Mouse (Mus musculus) heart, embryonic 14.5 days (tissue): Measurements from ENCODE around the gene Atp1b4. TPM values are rescaled to one million over a fixed set of nuclear protein-coding genes. Genes with fewer than 3 reads are reported as not detected.
"Not testable (repeated sequence)": the region's sequence is repeated elsewhere in the genome, so short reads cannot be mapped to it uniquely, and the experiment has no call there.

ENCODE experiments used
- ATAC-seq: fragments of 200-750 bp; cut with Nextera tagmentation; 2 replicates; pipeline ENCODE4 v1.8.0; 2017; ENCODE audit warnings: low read depth, moderate TSS enrichment; ENCODE audit not compliant: insufficient number of reproducible peaks, insufficient read depth, low FRiP score
- H3K27ac ChIP-seq, 2 experiments: fragments of 200-500 bp in 1 of 2; fragments of 300-500 bp in 1 of 2; sonication (generic) in 1 of 2; replicated peaks in 1 of 2; 2 replicates each; pipeline ENCODE4 v1.5.1; 2012 to 2014; ENCODE audit warnings: low read depth in 2 of 2, low read length in 2 of 2, control low read depth in 1 of 2, mild to moderate bottlenecking in 1 of 2, mixed read lengths in 1 of 2; ENCODE audit not compliant: control insufficient read depth in 1 of 2, insufficient read depth in 1 of 2
- H3K27me3 ChIP-seq: fragments of 300-500 bp; sonication (generic); 2 replicates; pipeline ENCODE4 v1.6.1; 2014; ENCODE audit warnings: mild to moderate bottlenecking, low read length, control low read depth; ENCODE audit not compliant: control insufficient read depth, insufficient read depth
- H3K36me3 ChIP-seq: fragments of 300-500 bp; sonication (generic); 2 replicates; pipeline ENCODE4 v1.6.1; 2014; ENCODE audit warnings: mild to moderate bottlenecking, control low read depth, low read length, mixed read lengths; ENCODE audit not compliant: control insufficient read depth, insufficient read depth
- H3K4me1 ChIP-seq, 2 experiments: fragments of 200-500 bp in 1 of 2; fragments of 300-500 bp in 1 of 2; sonication (generic) in 1 of 2; 2 replicates each; pipeline ENCODE4 v1.6.1; 2012 to 2014; ENCODE audit warnings: low read length in 2 of 2, control low read depth in 1 of 2, mixed read lengths in 1 of 2; ENCODE audit not compliant: control insufficient read depth in 2 of 2, insufficient read depth in 2 of 2
- H3K4me2 ChIP-seq: fragments of 300-500 bp; sonication (generic); 2 replicates; pipeline ENCODE4 v1.6.1; 2014; ENCODE audit warnings: mild to moderate bottlenecking, low read length
- H3K4me3 ChIP-seq, 2 experiments: fragments of 200-500 bp in 1 of 2; fragments of 300-500 bp in 1 of 2; sonication (generic) in 1 of 2; 2 replicates each; pipeline ENCODE4 v1.5.1; 2012 to 2014; ENCODE audit warnings: low read length in 2 of 2, mild to moderate bottlenecking in 2 of 2, control low read depth in 1 of 2, low read depth in 1 of 2, moderate library complexity in 1 of 2; ENCODE audit not compliant: control insufficient read depth in 1 of 2, insufficient read depth in 1 of 2
- H3K9ac ChIP-seq: fragments of 300-500 bp; sonication (generic); 2 replicates; pipeline ENCODE4 v1.6.1; 2014; ENCODE audit warnings: mild to moderate bottlenecking, low read length
- H3K9me3 ChIP-seq: fragments of 300-500 bp; sonication (generic); 2 replicates; pipeline ENCODE4 v1.6.1; 2016; ENCODE audit warnings: low read length, control low read depth; ENCODE audit not compliant: control insufficient read depth
- WGBS: fragments of 180-500 bp; shearing (Covaris S2); extraction: QIAGEN DNeasy Blood & Tissue Kit; methylation state at CpG from one replicate; pipeline ENCODE4 v1.1.7; 2014; 5-methylcytosine and 5-hydroxymethylcytosine counted together
- polyA plus RNA-seq: library from polyadenylated mRNA; unstranded; fragments of >200 nt; fragmentation: Nextera tagmentation; extraction: Ambion mirVana; gene quantifications from 2 replicates; pipeline ENCODE4 v1.2.1, GENCODE M21; 2014

The Atp1b4 gene
- polyA plus RNA-seq, 1 experiment from 2014 or later: 0.04 TPM

GRCm38 (mm10) chrX:38362016-38362415, 46.0 kb downstream of the Atp1b4 start:
- Histone ChIP-seq H3K9ac (no peak overlapping the region), H3K9me3 (no peaks in the 10 kb centered on the region), H3K4me3 (no peak overlapping the region), H3K27ac (no peak overlapping the region), H3K4me1 (no peaks in the 10 kb centered on the region), H3K36me3 (no peaks in the 10 kb centered on the region), H3K27me3 (no peaks in the 10 kb centered on the region), H3K4me2 (no peak overlapping the region)
- WGBS: 59% methylated on average over 8 of the region's 8 CpGs
- no peak for ATAC-seq

DNA sequence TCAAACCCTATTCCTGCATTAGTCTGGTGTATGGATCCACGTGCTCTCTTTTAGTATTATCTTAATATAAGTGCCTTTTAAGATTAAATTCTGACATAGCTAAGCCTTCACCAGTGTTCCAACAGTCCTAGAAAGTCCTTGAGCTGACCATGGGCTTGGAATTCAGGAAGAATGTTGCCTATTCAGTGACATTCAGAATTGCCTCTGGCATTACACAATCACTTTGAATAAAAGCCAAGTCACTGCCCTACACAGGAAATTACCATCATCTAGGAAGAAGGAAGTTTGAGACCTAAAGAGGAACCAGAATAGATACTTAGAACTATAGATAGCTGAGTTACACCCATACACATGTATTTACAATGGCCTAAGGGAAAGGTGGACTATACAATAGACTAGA, 48.6 kb downstream of the Atp1b4 start:
- not testable (repeated sequence) for H3K36me3 ChIP-seq, H3K27me3 ChIP-seq, H3K9me3 ChIP-seq, H3K4me1 ChIP-seq, ATAC-seq, H3K9ac ChIP-seq, H3K4me3 ChIP-seq, H3K27ac ChIP-seq, H3K4me2 ChIP-seq
- WGBS: 35% methylated on average over 1 of the region's 1 CpGs

- not testable (repeated sequence) for H3K4me3 ChIP-seq, H3K4me2 ChIP-seq, H3K27ac ChIP-seq, H3K36me3 ChIP-seq, H3K27me3 ChIP-seq, H3K9me3 ChIP-seq, ATAC-seq, H3K4me1 ChIP-seq, H3K9ac ChIP-seq
- 73% methylated on average over 1 of the region's 1 CpGs for WGBS
Observed at GRCm38 (mm10) chrX:38373169-38373568, 57.2 kb downstream of the Atp1b4 start.

Other genes starting within 250 kb of the Atp1b4 start
- not detected in 2 replicates for gene Rhox10, start 249.7 kb upstream of the Atp1b4 start, polyA plus RNA-seq
- gene Rhox11, start 231.0 kb upstream of the Atp1b4 start, polyA plus RNA-seq: not detected in 2 replicates
- gene Rhox12, start 205.3 kb upstream of the Atp1b4 start, polyA plus RNA-seq: not detected in 2 replicates
- not detected in 2 replicates for gene Rhox13, start 195.0 kb upstream of the Atp1b4 start, polyA plus RNA-seq
- 2.8 and 3.9 TPM in 2 replicates for gene Zbtb33, start 126.4 kb upstream of the Atp1b4 start, polyA plus RNA-seq
- 27.0 and 34.1 TPM in 2 replicates for gene Tmem255a, start 63.7 kb upstream of the Atp1b4 start, polyA plus RNA-seq
- gene Lamp2, start 140.3 kb downstream of the Atp1b4 start, polyA plus RNA-seq: 181 and 187 TPM in 2 replicates